Comparison of ENCODE assay signal across 8 mouse cellular contexts in the genomic region with DNA sequence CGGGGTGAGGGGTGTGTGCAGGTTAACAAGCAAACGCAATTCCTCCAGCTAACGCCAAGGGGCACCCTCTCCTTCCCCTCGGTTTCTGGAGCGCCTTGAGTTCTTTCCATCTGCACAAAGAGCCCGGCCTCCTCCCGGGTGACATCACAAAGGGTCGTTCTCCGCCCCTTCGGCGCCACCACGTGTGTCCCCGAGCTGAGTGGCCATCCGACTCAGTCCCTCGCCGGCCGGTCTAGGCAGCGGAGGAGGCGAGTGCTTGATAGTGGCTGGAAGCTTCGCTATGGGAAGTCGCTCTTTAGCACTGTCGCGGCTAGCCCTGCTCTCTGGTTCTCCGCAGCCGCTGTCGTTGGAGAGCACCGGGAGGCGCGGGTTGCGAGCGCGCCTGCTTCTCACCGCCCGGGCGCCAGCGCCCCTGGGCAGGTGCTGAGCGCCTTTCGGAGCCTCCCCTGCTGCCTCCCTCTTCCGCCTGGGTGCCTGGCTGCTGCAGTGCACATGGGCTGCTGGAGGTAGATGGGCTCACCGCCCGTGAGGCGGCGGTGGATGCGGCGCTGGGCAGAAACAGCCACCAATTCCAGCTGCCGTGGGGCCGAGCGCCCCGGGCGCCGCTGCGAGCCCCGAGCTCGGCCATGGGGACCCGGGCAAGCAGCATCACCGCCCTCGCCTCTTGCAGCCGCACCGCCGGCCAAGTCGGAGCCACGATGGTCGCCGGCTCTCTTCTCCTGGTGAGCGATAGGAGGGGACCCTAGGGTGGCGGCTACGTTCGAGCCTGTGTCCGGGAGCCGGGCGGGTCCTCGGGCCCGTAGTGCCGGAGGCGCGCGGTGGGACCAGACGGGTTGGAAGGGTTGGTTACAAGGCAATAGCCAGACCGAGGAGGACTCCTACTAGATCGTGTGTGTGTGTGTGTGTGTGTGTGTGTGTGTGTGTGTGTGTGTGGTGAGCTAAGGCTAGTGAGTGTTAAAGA. TPM values are rescaled to one million over a fixed set of nuclear protein-coding genes. Genes with fewer than 3 reads are reported as not detected.
A peak's percentile ranks its signal among the peaks of the same experiment; 100 is the strongest.
DNase-seq lines count a peak whose midpoint lies in the region; ATAC-seq lines count a peak whose summit lies in the region.

A gene (plus strand): TSS at position 185 of the 961 bp plus-strand sequence.

- H3K4me2 ChIP-seq in hindbrain, embryonic 12.5 days (replicated peaks) = peak within 1 kb of the TSS; percentile 77

- H3K9ac ChIP-seq in hindbrain, embryonic 12.5 days = peak within 1 kb of the TSS; percentile 95

- no peaks in the 10 kb centered on the region for H3K9me3 ChIP-seq in hindbrain, embryonic 12.5 days (replicated peaks)

- under 1% methylated on average over 77 of the region's 80 CpGs for WGBS in hindbrain, embryonic 12.5 days

- peaks cover 11% of the 10 kb centered on the region for H3K4me1 ChIP-seq in hindbrain, embryonic 12.5 days

- DNase-seq in T-cell, adult 2 months (ENCODE audit: low spot score) = peak; percentile 7
- peak; percentile 92 to 93 for DNase-seq in cerebellum, postnatal 25 days
- DNase-seq in frontal cortex, postnatal 14 days (ENCODE audit: low spot score in 2 of 2) = peak; percentile 92 to 94
- DNase-seq in layer of hippocampus, postnatal 14 days (ENCODE audit: low spot score in 2 of 2) = peak; percentile 94 to 97
- peak; percentile 94 for DNase-seq in lung, postnatal 10 days
- DNase-seq in ovary, postnatal 14 days (ENCODE audit: low spot score) = peak; percentile 72
- peak; percentile 70 to 77 for DNase-seq in thymus, postnatal 10 days (ENCODE audit: low spot score in 2 of 2)

- H3K4me3 ChIP-seq in hindbrain, embryonic 12.5 days = peak within 1 kb of the TSS; percentile 82

- peak within 1 kb of the TSS; percentile 95 for H3K27ac ChIP-seq in hindbrain, embryonic 12.5 days

- ATAC-seq in hindbrain, embryonic 12.5 days (ENCODE audit: low FRiP score) = peak; percentile 95

- H3K27me3 ChIP-seq in hindbrain, embryonic 12.5 days = no peaks in the 10 kb centered on the region

- peaks cover 4% of the 10 kb centered on the region; the same call in 1 of the 2 replicates for H3K36me3 ChIP-seq in hindbrain, embryonic 12.5 days

RNA-seq across cellular contexts. Expression of the gene that starts here (rescaled TPM):
- polyA plus RNA-seq in hindbrain, embryonic 12.5 days (2016; fragmentation: Nextera tagmentation; extraction: Ambion mirVana) = 44.9 and 50.3 TPM in 2 replicates
- total RNA-seq in layer of hippocampus, postnatal 14 days (2021) = 100 to 1,000 TPM; 108 to 113 TPM

Comparison
In these comparisons a context has a peak if more than half of its experiments do, and no peak if none do; other contexts are left out.
1. Peak in every context shown above with its lines: DNase-seq, ATAC-seq, H3K4me3 ChIP-seq and H3K27ac ChIP-seq.
2. DNase-seq: peak in every context shown above with its lines; median percentile 96 in layer of hippocampus, postnatal 14 days; 94 in lung, postnatal 10 days; 93 in frontal cortex, postnatal 14 days; 92 in cerebellum, postnatal 25 days; 74 in thymus, postnatal 10 days; 72 in ovary, postnatal 14 days; 7 in T-cell, adult 2 months.